In the genomic region with DNA sequence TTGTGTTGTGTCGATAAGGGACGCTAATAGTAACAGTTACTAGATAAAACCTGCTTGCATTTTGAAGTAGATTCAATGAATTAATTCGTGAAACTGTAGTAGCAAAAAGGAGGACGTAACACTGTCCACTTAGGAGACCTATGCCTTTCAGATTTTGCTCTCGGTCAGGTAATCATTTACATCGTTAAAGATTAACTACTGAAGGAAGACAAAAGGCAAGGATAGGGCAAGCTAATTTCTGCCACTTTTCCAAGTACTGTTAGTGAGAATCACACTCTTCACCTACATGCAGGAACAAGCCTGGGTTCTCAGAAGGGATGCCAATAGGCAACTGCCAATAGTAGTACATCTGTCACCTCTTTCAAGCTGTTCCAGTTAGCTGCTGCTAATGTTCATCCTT, we compare ENCODE assay signal across 22 mouse cellular contexts.
"Had no signal": no experiment of that assay in that cellular context is flagged by ENCODE, and none has a peak within 500 bp of the region (broad histone marks: within the 10 kb centered on the region; RNA-seq: fewer than 3 reads in every experiment).

No protein-coding gene starts in this region.

- ATAC-seq: intestine, postnatal 0 days; liver, embryonic 12.5 days; midbrain, embryonic 13.5 days; midbrain, embryonic 16.5 days had no signal

- H3K9me3 ChIP-seq: limb, embryonic 10.5 days; limb, embryonic 13.5 days; liver, embryonic 12.5 days; liver, embryonic 15.5 days; lung, embryonic 15.5 days; megakaryocyte, embryonic 14.5 days; midbrain, embryonic 10.5 days; midbrain, embryonic 13.5 days; neural tube, embryonic 13.5 days had no signal

- H3K4me3 ChIP-seq: layer of hippocampus, adult 2 months; limb, embryonic 10.5 days; limb, embryonic 13.5 days; liver, embryonic 12.5 days; liver, embryonic 15.5 days; lung, embryonic 15.5 days; megakaryocyte, embryonic 14.5 days; midbrain, embryonic 10.5 days; midbrain, embryonic 13.5 days; myocyte; neural tube, embryonic 13.5 days had no signal

- H3K9ac ChIP-seq: limb, embryonic 13.5 days; liver, embryonic 12.5 days; liver, embryonic 15.5 days; lung, embryonic 15.5 days; midbrain, embryonic 13.5 days; neural tube, embryonic 13.5 days had no signal

- H3K4me2 ChIP-seq: limb, embryonic 13.5 days; liver, embryonic 12.5 days; liver, embryonic 15.5 days; lung, embryonic 15.5 days; midbrain, embryonic 13.5 days; neural tube, embryonic 13.5 days had no signal

- H3K27me3 ChIP-seq: limb, embryonic 13.5 days; liver, embryonic 12.5 days; liver, embryonic 15.5 days; lung, embryonic 15.5 days; megakaryocyte, embryonic 14.5 days; midbrain, embryonic 13.5 days; neural tube, embryonic 13.5 days had no signal

- H3K36me3 ChIP-seq: limb, embryonic 10.5 days; limb, embryonic 13.5 days; liver, embryonic 12.5 days; liver, embryonic 15.5 days; lung, embryonic 15.5 days; midbrain, embryonic 10.5 days; midbrain, embryonic 13.5 days; neural tube, embryonic 13.5 days had no signal

- DNase-seq: layer of hippocampus, adult 9-11 months; liver; lung, adult 18-20 months; lung, postnatal 10 days; lung, postnatal 36 days; retina, postnatal 1 day; right cerebral cortex, postnatal 25 days; thymus, adult 18-20 months; thymus, postnatal 36 days had no signal

- H3K27ac ChIP-seq: layer of hippocampus, adult 2 months; limb, embryonic 10.5 days; limb, embryonic 13.5 days; liver, embryonic 12.5 days; liver, embryonic 15.5 days; lung, embryonic 15.5 days; midbrain, embryonic 10.5 days; midbrain, embryonic 13.5 days; neural tube, embryonic 13.5 days had no signal

- H3K4me1 ChIP-seq: limb, embryonic 10.5 days; limb, embryonic 13.5 days; liver, embryonic 12.5 days; liver, embryonic 15.5 days; lung, embryonic 15.5 days; megakaryocyte, embryonic 14.5 days; midbrain, embryonic 10.5 days; midbrain, embryonic 13.5 days; neural tube, embryonic 13.5 days had no signal
